Mouse (Mus musculus) T-helper 2 cell (primary cell): ENCODE data around the gene Pygo2.

Source experiments
- in situ Hi-C: fragments of 300-600 bp; cut with MboI, MseI; formaldehyde crosslinking; loops from one replicate; pipeline ENCODE4 v1.15.1; 2025; ENCODE audit warnings: high pct_unique_total_duplicates

The Pygo2 gene

DNA sequence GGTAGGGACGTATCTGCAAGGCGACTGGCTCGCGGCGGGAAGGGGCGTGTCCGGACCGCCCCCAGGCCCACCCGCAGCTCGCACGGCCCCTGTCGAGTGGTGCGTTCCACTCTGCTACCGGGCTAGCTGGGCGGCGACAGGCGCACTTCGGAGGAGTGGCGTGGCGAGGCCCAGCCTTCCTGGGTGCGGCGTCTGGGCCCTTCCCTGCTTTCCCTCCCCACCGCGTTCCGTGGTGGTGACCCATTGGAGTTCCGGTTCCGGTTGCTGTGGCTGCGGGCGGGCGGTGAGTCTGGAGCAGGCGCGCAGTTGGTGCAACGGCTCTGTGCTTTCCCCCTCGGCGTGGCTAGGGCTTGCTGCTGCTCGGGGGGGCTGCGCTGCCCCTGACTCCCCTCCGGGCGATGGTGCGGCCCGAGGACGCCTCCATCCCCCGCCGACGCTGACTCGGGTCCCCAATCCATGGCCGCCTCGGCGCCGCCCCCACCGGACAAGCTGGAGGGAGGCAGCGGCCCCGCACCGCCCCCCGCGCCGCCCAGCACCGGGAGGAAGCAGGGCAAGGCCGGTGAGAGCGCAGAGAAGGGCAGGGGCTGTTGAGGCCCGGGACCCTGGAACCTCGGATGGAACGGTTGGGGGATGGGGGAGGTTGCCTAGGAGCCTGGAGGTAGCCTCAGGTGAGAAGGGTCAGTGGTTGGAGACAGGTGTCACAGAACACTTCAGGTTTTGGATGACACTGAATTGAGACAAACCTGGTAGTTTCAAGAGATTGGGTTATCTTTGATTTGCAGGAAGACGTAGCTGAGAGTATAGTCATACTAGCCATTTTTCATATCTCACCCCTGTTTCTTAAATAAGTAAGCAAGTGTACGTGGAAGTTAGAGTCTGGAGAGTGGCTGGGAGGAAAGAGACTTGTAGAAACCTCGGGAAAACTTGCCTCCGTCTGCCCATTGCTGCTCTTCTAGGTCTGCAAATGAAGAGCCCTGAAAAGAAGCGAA is at the start of gene Pygo2:
Pygo2 (plus strand) TSS at position 44 of the 989 bp plus-strand sequence.
- in situ Hi-C loops = no loop called here

DNA sequence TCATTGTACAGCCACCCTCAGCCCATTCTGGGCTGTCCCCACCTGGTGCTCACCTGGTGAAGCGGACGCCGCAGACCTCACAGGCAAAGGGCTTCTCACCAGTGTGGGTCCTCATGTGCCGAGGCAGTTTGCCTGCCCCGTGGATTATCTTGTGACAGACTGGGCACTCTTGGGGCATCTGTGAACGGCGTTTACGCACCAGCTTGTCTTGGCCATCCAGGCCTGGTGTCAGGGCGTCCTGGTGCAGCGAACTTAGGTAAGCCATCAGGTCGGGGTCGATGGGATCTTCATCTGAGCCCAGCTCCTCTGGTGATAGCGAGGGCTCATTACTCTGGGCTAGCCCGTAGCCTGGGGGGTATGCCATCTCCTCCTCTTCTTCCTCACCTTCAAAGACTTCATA is 49.7 kb upstream of the Pygo2 start:
- in situ Hi-C loops = no loop called here

DNA sequence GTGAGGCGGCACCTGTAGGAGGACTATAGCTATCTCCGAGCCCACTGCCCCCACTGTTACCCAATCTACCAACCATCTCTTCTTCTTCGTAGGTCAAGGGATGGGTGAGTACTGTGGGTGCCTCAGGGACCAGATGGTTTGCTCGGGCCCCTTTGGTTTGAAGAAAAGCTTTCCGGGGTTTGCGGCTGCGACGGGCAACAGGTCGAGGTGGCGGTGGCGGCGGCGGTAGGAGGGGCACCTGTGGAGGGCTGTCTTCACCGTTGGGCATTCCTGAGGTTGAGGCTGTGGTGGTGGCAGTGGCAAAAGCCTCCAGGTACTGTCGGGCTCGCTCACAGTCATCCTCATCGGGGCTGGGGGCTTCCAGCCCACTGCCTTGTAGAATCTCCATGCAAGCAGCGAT is 49.3 kb upstream of the Pygo2 start:
- in situ Hi-C loops = no loop called here

DNA sequence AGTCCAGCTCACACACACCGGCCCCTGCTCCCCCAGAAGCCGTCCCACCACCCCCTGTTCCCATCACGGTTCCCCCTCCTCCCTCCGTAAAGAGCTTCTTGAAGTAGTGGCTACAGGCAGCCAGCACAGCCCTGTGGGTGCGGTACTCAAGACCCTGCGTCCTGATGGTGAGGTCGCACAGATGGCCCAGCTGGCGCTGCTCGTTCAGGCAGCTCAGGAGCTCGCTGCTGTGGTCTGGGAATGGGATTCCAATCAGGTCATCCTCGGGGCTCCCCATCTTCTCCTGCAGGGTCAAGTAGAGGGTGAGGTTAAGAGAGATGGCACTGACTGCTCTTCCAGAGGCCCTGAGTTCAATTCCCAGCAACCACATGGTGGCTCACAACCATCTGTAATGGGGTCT is 48.8 kb upstream of the Pygo2 start:
- in situ Hi-C loops = no loop called here

DNA sequence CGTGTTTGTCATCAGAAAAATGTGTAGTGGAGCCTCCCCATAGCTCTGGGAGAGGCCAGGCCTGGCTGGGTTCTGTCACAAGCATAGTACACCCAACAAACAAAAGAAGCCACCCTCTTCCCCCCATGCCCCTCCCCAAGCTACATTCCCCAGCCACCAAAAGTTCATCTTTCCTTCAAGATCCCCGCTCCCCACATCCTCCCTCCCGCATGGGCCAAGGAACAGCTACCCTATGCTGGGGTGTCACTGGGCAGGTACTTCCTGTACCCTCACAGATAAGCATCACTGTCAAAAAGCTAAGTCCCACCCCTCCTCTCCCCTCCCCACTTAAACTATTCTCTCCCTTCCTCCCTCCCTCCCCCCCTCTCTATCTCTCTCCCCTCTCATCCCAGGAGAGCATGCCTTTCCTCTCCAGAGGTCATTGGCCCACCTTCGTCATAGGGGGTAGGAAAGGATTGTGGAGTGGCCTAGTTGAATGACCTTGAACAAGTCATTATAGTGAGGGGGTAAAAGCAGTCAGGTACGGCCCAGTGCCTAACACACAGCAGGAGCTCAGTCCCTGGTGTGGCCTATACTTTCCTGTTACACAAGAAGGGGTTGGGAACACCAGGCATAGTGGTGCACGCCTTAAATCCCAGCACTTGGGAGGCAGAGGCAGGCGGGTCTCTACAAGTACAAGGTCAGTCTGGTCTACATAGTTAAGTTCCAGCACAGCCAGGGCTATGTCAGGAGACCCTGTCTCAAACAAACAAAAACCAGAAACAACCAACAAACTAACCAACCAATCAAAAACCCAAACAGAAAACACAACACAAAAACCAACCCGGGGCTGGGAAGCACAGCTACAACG is 47.8 kb upstream of the Pygo2 start:
- in situ Hi-C loops = no loop called here

DNA sequence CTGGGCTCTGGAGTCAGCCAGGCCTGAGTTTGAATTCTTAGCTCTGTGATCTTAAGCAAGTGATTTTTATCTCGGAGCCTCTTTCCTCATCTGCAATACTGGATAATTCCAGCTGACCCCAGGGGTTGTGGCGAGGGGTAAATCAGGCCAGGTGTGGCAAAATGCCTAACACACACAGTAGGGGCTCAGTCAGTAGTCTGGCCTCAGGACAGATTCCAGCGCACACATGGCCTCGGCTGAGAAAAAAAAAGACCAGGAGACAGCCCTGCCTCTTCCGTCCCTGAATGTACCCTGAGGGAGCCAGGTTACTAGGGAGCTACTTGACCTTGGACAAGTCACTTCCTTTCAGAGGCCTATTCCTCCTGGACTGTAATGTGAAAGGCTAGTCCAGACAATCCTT is 47.1 kb upstream of the Pygo2 start:
- in situ Hi-C loops = no loop called here

DNA sequence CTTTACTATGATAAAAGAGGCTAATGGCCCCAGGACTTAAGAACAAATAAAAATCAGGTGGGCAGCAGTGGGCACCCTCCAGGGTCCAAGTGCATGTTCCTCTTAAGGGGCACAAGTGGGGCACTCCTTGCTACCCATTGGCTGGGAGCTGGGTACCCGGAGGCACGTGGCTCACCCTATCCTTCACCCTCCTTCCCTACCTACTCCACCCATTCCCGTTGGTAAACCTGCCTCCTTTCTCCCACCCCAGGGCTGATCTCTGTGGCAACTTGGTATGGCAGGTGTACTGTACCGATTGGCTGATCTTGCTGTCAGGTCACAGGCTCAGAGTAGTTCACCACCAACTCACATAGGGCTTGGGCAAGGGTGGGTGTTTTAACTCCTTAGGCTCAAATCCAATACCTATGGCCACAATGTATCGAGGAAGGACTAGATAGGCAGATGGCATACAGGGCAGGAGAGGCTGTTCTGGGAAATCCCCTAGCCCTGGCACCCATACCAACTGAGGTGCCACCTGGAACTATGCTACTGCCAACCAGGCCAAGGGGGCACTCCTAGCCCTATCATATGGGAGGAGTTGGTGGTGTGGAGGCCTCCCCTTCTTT is 46.3 kb upstream of the Pygo2 start:
- in situ Hi-C loops = no loop called here

DNA sequence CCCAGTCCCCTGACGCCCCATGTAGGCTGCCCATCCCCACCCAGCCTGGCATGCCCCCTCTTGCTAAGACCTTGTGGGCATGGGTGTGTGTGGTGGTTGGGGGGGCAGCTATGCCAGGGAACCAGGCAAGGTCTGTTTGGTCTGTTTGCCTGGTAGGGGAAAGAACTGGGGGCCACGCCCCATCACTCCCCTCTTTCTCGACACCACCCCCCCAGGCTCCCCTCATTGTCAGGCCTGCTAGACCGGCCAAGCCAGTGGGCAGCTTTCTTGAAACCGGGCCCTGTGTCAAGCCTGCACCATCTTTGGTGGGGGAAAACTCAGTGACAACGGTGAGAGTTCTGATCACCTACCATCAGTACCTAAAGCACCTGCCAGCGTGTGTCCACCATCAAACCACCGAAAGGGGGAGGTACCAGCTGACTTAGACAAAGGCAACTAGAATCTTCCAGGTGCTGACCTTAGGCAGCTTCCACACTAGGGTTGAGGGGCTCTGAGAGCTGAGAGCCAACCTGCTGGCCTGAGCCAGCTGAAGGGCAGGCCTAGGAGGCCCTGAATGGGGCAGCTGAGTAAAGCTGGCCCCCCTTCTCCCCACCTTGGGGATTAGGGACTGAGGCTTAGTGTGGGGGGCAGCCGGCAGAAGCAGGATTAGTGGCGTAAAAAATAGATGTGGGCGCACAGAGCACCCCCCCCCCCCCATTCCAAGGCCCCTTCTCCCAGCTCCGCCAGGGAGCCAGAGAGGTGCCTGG is 45.5 kb upstream of the Pygo2 start:
- in situ Hi-C loops = no loop called here

DNA sequence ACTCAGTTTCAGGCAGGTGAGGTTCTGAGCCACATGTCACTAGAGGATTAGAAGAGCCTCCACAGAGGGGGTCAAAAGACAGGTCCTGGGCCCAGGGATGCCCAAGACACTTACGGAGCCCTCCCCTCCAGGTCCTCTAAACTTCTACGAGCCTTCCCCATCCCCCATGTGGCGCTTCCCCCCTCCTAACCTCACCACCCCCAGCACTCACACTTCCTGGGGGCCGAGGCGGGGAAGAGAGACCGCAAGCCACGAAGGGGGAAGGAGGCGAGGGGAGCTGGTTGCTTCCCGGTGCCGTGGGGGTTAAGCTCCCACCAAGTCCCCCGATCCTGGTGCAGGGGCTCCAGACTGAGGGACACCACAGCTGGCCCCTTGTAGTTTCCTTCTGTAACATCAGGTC is 44.6 kb upstream of the Pygo2 start:
- in situ Hi-C loops = no loop called here

DNA sequence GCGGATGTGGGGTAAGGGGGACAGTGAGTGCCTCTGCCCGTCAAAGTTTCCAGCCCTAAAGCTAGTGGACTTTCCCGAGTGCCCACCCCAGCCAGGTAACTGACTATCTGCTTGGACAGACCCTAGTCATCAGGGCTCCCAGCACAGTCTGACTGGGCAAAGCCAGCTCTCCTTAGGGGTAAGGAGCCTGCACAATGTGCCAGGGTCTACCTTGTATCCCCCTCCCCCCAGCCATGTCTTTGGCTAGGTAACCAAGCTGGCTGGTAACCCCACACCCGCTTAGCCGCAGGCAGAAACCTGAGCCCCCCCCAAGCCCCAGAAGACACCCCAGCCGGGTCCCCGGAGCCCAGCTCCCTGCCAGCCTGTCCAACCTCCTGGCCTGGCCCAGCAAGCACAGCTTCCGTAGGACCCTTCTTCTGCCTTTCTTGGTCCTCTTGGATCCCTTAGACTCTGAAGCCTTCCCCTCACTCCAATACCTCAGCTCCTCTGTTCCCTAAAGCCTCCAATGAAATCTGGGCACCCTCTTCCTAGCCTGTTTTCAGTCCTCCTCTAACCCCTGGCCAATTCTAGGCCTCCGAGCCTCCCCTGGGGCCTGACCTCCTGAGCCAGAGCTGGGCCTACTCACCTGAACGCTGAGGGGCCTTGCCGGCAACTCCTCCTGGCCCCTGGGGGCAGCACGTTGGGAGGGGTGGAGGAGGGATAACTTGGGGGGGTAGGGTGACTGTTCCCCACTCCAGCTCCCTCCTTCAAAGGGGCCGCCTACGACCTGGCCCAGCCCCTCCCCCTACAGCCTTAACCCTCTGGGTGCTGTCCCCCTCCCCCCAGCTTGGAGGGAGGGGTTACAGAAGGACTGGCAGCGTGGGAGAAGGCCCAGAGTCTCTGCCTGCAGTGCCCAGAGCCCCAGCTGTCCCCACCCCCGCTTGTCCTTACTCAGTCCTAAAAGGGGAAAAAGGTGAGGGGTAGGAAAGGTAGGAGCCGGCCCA is 43.3 kb upstream of the Pygo2 start:
- in situ Hi-C loops = no loop called here

DNA sequence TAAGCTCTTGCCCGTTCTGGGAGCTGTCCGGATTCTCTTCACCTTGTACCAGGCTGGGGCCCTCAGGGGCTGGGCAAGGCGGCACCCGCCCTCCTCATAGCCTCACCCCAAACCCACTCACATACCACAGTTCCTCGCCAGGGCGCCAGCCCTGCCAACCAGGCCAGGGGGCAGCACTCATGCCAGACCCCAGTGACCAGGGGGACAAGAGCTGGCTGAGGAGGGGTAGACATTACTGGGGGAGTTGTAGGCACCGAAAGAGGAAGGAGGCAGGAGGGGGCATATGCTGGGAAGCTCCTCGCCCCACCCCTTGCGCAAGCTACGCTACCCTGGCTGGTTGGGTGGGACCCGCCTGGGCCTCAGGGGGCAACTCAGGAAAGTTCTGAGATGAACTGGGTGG is 42.4 kb upstream of the Pygo2 start:
- in situ Hi-C loops = no loop called here

DNA sequence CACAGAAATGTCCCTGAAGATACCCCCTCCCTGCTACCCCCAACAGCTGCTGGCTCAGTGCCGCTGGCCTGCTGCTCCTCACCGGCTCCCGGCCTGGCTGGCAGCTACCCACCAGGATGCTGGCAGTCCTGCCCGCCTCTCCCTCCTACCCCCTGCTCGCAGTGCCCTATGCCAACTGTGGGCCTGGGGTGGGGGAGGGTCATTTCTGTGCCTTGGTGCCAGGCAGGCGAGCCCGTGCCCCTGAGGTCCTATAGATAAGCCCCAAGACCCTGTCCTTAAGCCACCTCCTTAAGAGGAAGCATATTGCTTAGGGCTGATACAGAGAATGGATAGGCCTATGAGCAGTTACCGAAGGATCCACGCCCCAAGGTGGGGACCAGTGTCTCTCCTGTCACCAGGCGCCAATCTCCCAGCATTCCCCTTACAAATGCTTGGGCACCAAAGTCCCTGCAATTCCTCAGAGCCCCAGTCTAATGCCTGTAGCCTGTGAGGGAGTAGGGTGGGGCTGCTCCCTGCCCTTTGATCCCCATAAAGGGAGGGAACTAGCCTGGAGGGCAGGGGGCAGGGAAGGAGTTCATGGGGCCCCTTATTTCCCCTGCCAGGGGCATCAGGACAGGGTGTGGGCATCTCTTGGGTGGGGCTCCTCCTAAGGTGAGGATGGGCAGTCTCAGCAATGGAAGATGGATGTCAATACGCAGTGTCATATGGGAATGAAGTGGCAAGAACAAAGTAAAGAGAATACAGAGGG is 41.7 kb upstream of the Pygo2 start:
- in situ Hi-C loops = no loop called here

DNA sequence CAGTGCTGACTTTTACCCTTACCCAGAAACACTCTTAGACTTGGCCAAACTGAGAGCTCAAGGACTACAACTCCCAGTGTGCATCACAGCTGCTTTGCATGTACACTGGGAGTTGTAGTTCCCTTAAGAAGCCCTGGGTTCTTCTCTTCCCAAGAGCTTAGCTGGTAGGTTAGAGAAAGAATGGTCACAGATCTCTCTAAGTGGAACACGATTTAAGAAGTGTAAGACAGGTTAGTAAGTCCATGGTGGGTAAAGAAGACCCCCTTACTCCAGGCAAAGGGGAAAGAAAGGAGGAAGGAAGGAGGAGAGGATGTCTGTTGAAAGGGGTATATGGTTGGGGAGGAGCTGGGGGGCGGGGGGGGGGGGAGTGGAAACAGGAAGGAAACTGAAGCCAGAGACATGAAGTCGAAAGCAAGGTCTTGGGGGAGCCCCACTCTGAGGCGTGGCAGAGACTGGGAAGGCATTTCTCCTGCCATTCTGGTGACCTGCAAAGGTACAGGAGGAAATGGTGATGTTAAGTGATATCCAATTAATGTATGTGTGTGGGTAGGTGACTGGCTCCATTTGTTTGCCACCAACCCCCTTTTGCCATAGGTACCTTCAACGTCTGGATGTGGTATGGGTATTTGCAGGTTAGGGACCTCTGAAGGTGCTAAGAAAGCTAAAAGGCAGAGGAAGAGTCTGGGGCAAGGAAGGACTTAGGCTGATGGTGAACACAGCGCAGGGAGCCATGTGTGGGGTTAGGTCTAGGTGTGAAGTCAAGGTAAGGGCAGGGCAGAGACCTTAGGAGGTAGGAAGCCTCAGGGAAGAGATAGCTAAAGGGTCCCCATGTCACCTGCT is 40.9 kb upstream of the Pygo2 start:
- in situ Hi-C loops = no loop called here

DNA sequence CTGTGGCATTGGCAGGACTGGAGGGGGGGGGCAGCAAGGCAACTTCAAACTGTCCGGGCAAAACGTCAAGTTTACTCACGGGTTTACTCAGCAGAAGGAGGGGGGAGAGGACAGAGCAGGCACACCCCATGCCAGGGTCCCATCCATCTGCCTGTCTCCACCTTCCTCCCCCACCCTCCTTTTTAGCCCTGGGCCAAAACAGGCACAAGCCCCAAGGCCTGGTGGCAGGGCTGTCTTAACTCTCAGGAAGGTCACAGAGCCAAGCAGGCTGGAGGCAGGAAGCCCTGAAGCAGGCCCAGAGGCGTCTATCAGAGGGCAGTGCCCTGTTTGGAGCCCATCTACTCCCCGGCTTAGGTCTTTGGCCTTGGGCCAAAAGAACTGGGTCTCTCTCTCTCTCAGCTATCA is 39.9 kb upstream of the Pygo2 start:
- in situ Hi-C loops = no loop called here

DNA sequence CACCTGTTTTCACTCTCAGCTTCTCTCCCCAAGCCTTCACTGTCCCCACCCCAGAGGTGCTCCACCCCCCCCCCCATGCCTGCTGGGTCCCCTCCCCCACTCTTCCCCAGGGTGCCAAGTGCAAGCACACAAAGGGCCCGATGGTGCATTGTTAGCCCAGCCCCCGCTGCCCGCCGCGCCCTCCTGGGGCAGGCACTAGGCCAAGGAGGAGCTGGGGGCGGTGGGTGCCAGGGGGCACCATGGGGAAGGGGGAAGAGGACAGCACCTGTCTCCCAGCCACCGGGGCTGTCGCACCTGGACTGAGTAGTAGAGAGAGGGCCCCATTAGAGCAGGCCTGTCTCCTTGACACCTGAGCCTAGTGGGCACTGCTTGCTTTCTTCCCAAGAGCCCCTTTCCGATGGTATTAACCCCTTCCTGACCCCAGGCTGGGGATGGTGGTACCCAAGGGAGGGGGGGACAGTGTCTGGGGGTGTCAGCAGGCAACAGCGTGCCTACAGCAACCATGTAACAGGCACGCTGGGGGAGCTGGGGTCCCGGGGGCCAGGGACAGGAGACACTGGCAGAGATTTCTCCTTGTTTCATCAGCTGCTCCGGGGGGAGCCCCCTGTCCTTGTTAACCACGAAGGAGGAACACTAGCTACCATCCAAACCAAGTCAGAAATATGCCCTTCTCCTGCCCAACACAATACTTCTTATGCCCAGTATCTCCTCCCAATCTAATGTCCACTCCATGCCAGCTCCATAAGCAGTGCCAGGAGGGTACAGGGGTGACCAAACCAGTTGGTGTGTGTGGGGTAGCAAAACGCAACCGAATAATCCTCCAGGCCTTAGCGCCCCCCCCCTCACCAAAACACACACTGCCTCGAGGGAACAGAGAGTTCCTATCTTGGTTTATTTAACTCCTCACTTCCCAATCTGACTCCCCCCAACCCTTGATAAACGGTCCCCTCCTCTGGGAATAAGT is 39.0 kb upstream of the Pygo2 start:
- in situ Hi-C loops = no loop called here

DNA sequence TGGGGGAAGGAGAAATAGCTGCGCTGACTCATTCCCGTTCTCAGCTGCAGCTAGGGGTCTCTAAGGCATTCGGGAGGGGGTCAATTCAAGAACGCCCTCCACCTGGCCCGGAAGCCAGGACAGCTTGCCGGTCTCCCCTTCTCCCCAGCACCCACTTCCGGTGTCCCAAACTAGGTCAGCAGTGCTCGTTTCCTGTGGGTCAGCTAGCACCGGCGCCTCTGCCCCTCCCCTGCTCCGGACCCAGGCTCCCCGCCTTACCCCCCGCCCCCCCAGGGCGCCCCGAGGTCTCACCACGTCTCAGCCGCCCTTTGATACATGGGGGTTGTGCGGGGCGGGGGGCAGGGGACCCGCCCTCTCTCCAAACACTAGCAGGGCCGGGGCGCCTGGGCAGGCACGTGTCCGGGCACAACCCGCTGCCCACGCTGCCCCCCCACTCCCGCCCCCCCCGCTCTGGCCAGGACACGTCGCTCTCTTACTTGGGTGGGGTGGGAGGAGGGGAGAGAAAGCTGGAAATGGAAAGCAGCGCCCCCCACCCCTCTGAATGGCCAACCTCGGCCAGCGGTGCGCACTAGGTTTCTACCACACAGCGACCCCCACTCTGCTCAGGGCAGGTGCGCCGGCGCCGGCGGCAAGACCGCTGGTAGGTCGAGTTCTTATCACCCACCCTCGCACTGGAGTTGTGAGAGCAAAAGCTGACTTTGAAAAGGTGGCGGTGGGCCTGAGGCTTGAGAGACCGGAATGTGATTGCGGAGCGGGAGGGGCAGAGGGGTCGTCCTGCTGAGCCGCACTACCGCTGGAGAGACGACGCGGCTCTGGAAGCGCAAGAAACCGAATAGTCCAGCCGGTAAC is 38.1 kb upstream of the Pygo2 start:
- in situ Hi-C loops = no loop called here
